Mouse (Mus musculus): ENCODE data around the gene Med18. TPM values are rescaled to one million over a fixed set of nuclear protein-coding genes. Genes with fewer than 3 reads are reported as not detected.

Med18 gene
- polyA plus RNA-seq, 1 experiment from 2014 or later = 18.5 TPM

- Histone ChIP-seq H3K4me3 (no peak overlapping the region), H3K36me3 (peaks cover 5% of the 10 kb centered on the region; the same call in 1 of the 2 replicates), H3K4me2 (no peak overlapping the region), H3K9me3 (no peaks in the 10 kb centered on the region), H3K9ac (no peak overlapping the region), H3K27me3 (no peaks in the 10 kb centered on the region), H3K4me1 (replicated peaks) (0 out of 2 replicates have a peak, but pooled peaks cover 3% of the 10 kb centered on the region), H3K27ac (no peak overlapping the region)
- WGBS = 91% methylated on average over 4 of the region's 4 CpGs
- ATAC-seq (ENCODE audit: low FRiP score) = no peak
Measured at GRCm38 (mm10) chr4:132409587-132410229, 54.0 kb downstream of the Med18 start.

Other genes starting within 250 kb of the Med18 start
- 47.1 and 48.7 TPM in 2 replicates for gene Gmeb1, start 202.3 kb downstream of the Med18 start, polyA plus RNA-seq (2015; fragmentation: Nextera tagmentation; extraction: Ambion mirVana)
- 44.6 and 49.0 TPM in 2 replicates for gene Taf12, start 189.5 kb downstream of the Med18 start, polyA plus RNA-seq (2015; fragmentation: Nextera tagmentation; extraction: Ambion mirVana)
- gene Rab42, start 160.5 kb downstream of the Med18 start, polyA plus RNA-seq (2015; fragmentation: Nextera tagmentation; extraction: Ambion mirVana) = 0.80 and 0.84 TPM in 2 replicates
- gene Trnau1ap, start 134.4 kb downstream of the Med18 start, polyA plus RNA-seq (2015; fragmentation: Nextera tagmentation; extraction: Ambion mirVana) = 75.7 and 80.9 TPM in 2 replicates
- gene Rcc1, start 110.3 kb downstream of the Med18 start, polyA plus RNA-seq (2015; fragmentation: Nextera tagmentation; extraction: Ambion mirVana) = 37.2 and 42.1 TPM in 2 replicates
- gene Phactr4, start 41.4 kb downstream of the Med18 start, polyA plus RNA-seq (2015; fragmentation: Nextera tagmentation; extraction: Ambion mirVana) = 10.5 and 11.5 TPM in 2 replicates
- 6.6 and 8.1 TPM in 2 replicates for gene Sesn2, start 46.6 kb upstream of the Med18 start, polyA plus RNA-seq (2015; fragmentation: Nextera tagmentation; extraction: Ambion mirVana)
- 1,428 and 1,433 TPM in 2 replicates for gene Atpif1, start 69.7 kb upstream of the Med18 start, polyA plus RNA-seq (2015; fragmentation: Nextera tagmentation; extraction: Ambion mirVana)
- gene Dnajc8, start 71.6 kb upstream of the Med18 start, polyA plus RNA-seq (2015; fragmentation: Nextera tagmentation; extraction: Ambion mirVana) = 154 and 156 TPM in 2 replicates
- 0.82 and 0.83 TPM in 2 replicates for gene Ptafr, start 100.1 kb upstream of the Med18 start, polyA plus RNA-seq (2015; fragmentation: Nextera tagmentation; extraction: Ambion mirVana)
- 17.0 and 17.1 TPM in 2 replicates for gene Eya3, start 175.1 kb upstream of the Med18 start, polyA plus RNA-seq (2015; fragmentation: Nextera tagmentation; extraction: Ambion mirVana)